Mouse (Mus musculus) bone marrow macrophage, adult 2 months (primary cell): ENCODE measurements at regions not wholly inside any gene's neighbourhood (a gene's known extent, or its start where the extent isn't known, plus 50 kb on each side); places are given as distances from the start of the nearest gene placed in this dataset.

ENCODE experiments used
- CTCF ChIP-seq: IDR thresholded peaks from 2 replicates; pipeline ENCODE4 v1.5.1; 2012; ENCODE audit warnings: low read depth, mild to moderate bottlenecking, low read length, moderate library complexity
- POLR2A ChIP-seq: IDR thresholded peaks from 2 replicates; pipeline ENCODE4 v1.6.1; 2012; ENCODE audit warnings: mild to moderate bottlenecking, low read depth, low read length, borderline replicate concordance

GRCm38 (mm10) chr15:52510137-52510536 lies 1374.6 kb upstream of the Gm7489 start:
- TF ChIP-seq CTCF (no peak), POLR2A (no peak)
